Mouse (Mus musculus) monocyte, adult 2 months (primary cell): ENCODE measurements around the gene Atp6v1a.

Experiments used
- DNase-seq, 2 experiments: peaks; one replicate each; pipeline ENCODE4 v3.0.0; 2022; ENCODE audit warnings: low spot score in 2 of 2, low read depth in 1 of 2

Atp6v1a gene

DNA sequence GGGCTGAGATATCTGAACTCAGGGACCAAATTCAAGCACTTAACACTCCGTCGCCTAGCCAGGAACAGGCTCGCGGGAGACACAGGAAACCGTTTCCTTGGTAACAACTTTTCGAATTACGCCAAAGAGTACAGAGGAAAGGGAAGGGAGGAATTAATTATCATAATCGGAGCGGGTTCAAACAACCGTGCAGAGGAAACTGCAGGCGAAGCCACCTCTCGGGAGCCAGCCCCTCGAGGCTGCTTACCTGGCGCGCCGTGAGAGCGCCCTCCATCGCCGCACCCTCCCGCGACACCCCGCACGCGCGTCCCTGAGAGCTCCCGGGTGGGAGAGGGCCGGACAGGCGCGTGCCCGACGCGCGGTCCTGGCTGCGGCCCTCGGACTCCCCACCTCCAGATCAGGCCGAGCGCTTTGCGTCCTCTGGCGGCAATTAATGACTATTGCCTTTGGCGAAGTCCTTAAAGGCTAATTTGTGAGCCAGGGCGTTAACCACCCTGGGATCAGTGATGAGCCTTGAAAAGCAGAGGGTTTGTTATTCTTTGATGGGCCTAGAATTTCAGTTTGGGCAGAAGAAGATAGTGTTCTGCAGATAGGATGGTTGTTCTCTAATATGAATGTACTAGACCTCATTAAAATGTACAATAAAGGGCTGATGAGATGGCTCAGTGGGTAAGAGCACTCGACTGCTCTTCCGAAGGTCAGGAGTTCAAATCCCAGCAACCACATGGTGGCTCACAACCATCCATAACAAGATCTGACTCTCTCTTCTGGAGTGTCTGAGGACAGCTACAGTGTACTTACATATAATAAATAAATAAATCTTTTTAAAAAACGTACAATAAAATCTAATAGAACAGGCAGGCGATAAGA lies 76.2 kb downstream of the Atp6v1a start, which contains the start of gene Gramd1c:
Gene Gramd1c, minus strand, starts transcription at position 321 of the 870 bp plus-strand sequence.
- DNase-seq, result peak in 1 of 2 experiments; percentile 7

DNA sequence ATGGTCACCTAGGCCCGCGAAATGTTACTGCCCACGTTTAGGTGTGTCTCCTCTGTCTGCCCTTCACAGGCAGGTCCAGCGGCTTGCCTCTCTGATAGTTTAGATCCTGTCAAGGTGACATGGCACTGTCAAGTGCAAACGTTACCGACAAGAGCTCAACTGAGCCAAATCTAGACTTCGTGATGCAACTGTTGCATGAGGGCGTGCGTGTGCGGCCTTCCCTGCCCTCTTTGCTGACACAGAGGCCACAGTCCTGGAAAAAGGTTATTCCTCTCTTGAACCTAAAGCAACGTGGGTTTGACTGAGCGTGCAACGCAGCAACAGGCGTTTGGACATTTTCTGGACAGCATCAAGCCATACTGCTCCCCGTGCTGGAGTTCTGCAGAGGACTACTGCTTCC lies 78.2 kb downstream of the Atp6v1a start:
- no peak for DNase-seq

DNA sequence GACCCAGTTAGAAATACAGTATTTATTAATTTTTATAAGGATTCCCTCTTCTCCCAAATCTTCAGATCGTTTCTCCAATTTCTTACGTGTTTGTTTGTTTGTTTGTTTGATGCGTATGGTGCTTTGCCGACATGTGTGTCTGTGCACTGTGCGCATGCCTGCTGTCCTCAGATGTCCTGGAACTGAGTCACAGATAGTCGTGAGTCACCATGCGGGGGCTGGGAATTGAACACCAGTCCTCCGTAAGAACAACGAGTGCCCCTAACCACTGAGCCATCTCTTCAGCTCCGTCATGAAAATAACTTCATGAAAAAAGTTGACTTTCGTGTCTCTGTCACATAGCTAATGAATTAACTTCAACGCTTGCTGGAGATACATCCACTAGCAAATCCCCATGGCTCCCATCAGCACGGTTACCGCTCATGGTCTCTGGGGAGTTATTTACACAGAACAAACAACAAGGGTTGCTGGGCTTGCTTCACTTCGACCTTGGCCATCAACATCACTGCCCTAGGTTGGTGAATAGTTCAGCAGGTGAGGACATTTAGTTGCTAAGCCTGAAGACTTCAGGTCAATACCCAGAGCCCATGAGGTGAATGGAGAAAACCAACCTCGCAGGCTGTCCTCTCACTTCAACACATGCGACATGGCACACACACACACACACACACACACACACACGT lies 78.8 kb downstream of the Atp6v1a start:
- no peak for DNase-seq

DNA sequence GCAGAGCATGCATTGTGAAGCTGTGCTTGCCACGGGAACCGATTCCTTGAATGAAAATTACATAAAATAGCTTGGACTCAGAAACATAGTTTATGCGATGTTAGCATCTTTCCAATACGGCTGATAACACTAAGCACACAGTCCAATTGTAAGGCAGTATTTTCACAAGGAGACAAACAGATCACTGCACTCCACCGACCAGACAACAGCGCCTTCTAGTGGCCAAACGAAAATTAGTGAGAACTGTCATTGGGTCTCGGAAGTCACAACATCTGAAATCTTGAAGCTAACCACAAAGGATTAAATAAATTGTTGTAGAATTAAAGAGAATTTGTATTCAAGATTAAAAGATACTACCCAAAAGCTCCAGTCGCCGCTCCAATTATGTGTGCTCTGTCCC lies 80.8 kb downstream of the Atp6v1a start:
- DNase-seq, result peak; percentile 9 to 23

DNA sequence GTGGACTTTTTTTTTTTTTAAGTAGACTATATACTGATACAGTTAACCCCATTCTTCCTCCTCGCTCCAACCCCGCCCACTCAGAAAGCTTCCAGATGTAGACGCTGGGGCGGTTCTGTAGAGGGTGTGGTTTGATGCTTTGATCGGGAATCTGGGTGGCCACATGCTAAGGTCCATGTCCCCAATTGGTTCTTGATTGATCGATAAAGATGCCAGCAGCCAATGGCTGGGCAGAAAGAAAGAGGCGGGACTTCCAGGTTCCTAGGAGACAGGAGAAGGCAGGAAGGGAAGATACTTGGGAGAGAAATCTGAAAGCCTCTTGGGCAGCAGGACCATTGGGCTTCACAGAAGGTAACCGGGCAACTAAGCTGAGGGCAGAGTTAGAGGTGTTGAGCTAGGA lies 83.7 kb downstream of the Atp6v1a start:
- DNase-seq, result no peak

DNA sequence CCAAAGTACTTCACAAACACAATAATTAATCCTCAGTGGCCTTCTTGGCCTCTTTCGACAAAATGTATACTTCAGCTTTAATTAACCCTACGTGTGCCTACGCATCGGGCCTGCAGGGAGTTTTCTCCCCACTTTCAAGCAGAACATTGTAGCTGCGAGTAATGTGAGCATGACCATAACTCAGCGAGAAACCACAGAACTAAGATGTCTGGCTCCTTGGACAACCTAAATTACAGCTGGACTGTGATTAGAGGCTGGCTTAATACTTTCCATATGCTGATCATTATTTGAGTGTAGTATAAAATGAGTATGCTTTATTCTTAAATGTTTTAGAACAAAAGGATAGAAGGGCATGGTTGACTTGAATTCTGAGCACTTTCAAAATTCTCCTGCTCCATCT lies 86.2 kb downstream of the Atp6v1a start:
- no peak for DNase-seq

DNA sequence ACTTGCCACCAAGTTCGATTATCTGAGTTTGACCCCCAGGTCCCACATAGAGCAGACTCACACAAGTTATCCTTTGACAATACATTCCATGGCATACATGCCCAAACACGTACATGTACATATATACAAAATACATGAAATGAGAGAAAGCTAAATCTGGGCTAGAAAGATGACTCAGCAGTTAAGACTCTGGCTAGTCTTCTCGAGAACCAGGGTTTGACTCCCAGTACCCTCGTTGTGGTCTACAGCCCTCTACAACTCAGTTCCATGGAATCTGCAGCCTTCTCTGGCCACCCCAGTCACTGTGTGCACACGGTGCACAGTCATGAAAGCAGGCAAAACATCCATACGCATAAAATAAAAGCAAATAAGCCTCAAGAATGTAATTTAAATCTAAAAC lies 87.1 kb downstream of the Atp6v1a start:
- DNase-seq, result no peak

DNA sequence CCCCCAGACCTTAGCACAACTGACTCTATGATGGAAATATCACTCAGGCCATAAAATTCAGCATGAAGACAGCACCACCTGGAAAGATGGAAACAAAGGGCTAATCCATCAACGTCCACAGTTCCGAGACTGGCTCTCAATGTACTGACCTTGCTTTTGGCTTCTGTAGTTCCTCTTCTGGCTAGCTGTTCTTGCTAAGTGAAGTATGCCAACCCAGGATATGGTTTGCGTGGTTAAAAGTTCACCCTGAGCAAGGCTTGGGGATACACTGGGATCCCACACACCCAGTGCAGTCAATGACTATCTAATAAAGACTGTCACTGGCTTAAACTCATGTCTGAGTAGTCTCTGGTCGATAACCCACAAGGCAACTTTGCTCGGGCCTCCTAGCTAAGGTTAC lies 89.4 kb downstream of the Atp6v1a start:
- DNase-seq, result no peak

DNA sequence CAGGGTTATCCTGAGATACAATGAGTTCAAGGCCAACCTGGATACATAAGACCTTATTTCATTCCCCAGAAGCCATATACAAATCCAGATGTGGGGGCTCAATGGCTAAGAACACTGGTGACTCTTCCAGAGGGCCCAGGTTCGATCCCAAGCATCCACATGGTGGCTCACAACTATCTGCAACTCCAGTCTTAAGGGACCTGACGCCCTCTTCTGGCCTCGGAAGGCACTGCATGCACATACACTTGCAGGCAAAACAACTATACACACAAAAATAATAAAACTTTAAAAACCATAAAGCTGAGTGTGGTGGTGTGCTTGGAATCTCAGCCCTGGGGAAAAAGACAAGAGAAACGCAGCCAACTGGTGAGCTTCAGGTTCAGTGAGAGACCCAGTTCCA lies 100.4 kb downstream of the Atp6v1a start:
- no peak for DNase-seq
